Mouse (Mus musculus) cerebellum, adult 11-12 months (tissue): Measurements from ENCODE around the gene Trim30c.
"Not testable (repeated sequence)": the region's sequence is repeated elsewhere in the genome, so short reads cannot be mapped to it uniquely, and the experiment has no call there.

ENCODE experiments used
- DNase-seq: peaks from one replicate; pipeline ENCODE4 v3.0.0; 2022

Trim30c gene

GRCm38 (mm10) chr7:104400698-104401097 lies at the start of gene Trim30c:
TSS of gene Trim30c (minus strand) at chr7:104400837.
- DNase-seq: no peak

DNA sequence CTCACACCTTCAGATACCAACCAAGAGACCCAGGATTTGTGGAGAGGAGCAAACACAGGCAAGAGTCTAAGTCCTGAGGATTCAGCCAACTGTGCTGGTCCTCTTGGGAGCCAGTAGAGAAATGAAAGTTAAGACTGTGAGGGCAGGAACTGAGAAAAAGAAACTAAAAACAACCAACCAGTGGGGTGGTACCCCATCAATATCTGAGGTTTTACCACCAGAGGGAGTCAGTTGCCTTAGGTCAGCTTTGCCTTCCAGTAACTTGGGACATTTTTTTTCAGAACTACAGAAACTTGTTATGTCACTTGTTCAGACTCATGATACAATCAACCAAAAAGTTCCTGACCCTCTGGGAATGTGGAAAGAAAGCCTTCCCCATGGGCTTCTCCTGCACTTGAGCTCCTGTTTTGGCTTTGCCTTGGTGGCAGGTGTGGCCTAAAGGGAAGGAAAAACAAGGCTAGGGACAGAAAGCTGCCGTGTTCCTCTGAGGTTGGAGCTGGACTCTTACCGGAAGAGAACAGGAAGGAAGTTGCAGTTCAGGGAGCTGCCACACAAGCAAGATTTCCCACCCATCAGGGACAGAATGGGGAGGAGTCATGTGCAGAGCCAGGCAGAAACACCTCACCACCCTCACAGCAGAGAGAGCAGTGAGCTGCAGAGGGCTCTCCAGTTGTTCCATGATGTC lies 45.5 kb upstream of the Trim30c start:
- DNase-seq: no peak

DNA sequence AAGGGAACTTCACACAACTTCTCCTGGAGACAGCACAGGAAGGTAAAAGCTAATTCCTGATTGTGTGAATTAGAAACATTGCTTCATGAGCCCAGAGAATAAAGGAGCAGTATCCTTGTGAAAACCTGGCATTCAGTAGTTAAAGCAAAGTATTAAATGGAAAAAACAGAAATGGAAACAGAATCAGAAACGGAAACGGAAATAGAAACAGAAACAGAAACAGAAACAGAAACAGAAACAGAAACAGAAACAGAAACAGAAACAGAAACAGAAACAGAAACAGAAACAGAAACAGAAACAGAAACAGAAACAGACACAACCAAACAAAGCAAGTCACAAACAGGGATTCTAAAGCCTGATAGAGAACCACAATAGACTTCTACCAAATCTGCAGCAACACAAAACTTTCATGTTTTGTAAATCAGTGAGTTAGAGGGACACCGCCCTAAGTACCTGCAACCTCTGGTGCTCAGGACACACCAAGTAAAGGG lies 3.9 kb upstream of the Trim30c start:
- no peak for DNase-seq

GRCm38 (mm10) chr7:104401140-104401539 lies 503 bp upstream of the Trim30c start:
- DNase-seq: no peak

DNA sequence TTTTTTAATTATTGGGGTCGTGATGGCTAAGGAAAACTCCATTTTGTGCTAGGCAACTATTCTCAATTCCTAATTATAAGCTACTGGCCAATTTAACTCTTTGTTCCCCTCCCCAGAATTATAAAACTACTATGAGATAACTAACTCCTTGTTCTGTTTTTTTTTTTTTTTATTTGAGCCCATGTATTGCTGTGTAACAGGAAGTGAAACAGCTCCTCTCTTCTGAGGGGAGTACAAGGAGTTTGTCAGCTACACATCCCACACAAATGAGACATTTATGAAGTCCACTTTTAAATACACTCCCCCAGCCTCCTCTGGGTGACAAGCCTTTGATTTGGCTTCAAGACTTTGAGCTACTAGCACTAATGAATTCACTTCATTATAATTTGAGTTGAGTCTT lies 2.1 kb downstream of the Trim30c start:
- no peak for DNase-seq

DNA sequence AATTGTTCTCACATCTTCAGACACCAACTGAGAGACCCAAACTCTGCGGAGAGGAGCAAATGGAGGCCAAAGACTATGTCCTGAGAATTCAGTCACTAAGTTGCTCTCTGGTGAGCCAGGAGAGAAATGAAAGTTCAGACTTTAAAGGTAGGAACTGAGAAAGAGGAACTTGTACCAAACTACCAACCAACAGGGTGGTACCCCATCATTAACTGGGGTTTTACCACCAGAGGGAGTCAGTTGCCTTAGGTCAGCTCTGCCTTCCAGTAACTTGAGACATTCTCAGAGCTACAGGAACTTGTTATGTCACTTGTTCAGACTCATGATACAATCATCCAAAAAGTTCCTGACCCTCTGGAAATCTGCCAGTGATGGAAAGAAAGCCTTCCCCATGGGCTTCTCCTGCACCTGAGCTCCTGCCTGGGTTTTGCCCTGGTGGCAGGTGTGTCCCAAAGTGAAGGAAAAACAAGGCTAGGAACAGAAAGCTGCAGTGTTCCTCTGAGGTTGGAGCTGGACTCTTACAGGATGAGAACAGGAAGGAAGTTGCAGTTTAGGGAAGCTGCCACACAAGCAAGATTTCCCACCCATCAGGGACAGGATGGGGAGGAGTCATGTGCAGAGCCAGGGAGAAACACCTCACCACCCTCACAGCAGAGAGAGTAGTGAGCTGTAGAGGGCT lies 30.8 kb downstream of the Trim30c start, which contains the start of gene Trim30b:
Gene Trim30b (minus strand): TSS at position 149 of the 679 bp plus-strand sequence.
- DNase-seq: no peak

DNA sequence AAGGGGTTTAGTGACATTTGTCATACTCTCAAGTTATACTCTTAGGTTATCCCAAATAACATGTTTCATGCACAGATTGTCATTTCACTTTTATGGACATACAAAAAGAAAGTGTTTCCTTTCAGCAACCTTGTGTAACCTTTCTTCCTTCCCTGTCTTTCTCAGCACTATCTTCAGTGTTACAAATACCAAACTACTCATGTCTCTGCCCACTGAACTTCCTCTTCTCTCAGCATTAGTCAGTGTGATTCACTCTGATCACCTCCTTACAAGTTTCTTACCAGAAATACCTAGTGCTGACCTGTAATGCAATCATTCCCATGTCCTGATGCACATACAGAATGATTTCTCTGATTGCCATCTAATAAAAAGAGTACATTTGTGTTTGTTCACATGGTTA lies 34.3 kb downstream of the Trim30c start:
- DNase-seq: no peak

DNA sequence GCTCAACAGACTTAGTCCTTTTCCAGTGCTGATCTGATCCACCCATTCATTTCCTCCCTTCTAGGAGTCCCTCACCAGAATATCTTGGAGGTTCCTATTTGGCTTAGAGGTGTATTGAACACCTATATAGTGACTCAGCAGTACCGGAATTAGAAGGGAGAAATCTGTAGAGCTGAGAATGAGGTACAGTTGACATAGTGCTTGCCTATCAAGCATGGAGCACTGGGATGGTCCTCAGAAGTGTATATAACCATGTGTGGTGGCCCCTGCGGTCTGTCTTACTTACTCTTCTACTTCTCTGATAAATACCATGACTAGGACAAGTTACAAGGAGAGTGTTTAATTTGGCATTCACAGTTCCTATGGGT lies 47.1 kb downstream of the Trim30c start:
- DNase-seq: no peak

GRCm38 (mm10) chr7:104352717-104353599 lies 47.7 kb downstream of the Trim30c start, which contains the start of gene Trim12c:
TSS of gene Trim12c (minus strand) at chr7:104353362.
- no peak for DNase-seq

- not testable (repeated sequence) for DNase-seq
These were observed 52.6 kb downstream of the Trim30c start for GRCm38 (mm10) chr7:104348043-104348442.

DNA sequence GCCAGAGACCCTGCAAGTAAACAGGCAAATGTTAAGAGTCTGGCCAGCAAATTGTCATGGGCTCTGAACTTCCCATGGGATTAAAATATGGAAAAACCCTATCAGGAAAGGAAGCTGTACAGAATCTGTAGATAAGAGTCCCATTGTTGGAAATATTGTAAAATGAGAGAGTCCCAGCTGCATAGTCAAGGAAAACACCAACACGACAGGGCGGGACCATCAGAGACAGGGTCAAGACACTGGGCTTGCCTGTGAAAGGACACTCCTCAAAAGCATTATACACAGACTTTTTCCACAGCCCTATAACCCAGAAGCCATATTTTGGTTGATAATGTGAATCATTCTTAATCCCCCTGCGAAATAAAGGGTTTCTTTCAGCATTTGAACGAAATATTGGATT lies 59.9 kb downstream of the Trim30c start:
- not testable (repeated sequence) for DNase-seq

GRCm38 (mm10) chr7:104335547-104335946 lies 65.1 kb downstream of the Trim30c start:
- not testable (repeated sequence) for DNase-seq
